Mouse (Mus musculus) forebrain, embryonic 15.5 days (tissue): ENCODE measurements at regions not wholly inside any gene's neighbourhood (a gene's known extent, or its start where the extent isn't known, plus 50 kb on each side); places are given as distances from the start of the nearest gene placed in this dataset.
"Not testable (repeated sequence)": the region's sequence is repeated elsewhere in the genome, so short reads cannot be mapped to it uniquely, and the experiment has no call there.

Source experiments
- ATAC-seq: fragments of 200-750 bp; cut with Nextera tagmentation; replicated peaks from 2 replicates; pipeline ENCODE4 v1.8.0; 2017; ENCODE audit warnings: mild to moderate bottlenecking, moderate TSS enrichment, moderate library complexity
- H3K27ac ChIP-seq: fragments of 300-500 bp; sonication (generic); replicated peaks from 2 replicates; pipeline ENCODE4 v1.5.1; 2015; ENCODE audit warnings: mild to moderate bottlenecking, inconsistent platforms
- H3K27me3 ChIP-seq: fragments of 300-500 bp; sonication (generic); 2 replicates; pipeline ENCODE4 v1.6.1; 2015; ENCODE audit warnings: inconsistent platforms
- H3K36me3 ChIP-seq: fragments of 300-500 bp; sonication (generic); 2 replicates; pipeline ENCODE4 v1.6.1; 2015; ENCODE audit warnings: mild to moderate bottlenecking, inconsistent platforms
- H3K4me1 ChIP-seq: fragments of 300-500 bp; sonication (generic); 2 replicates; pipeline ENCODE4 v1.6.1; 2015; ENCODE audit warnings: inconsistent platforms
- H3K4me2 ChIP-seq: fragments of 300-500 bp; sonication (generic); replicated peaks from 2 replicates; pipeline ENCODE4 v1.6.1; 2015; ENCODE audit warnings: mild to moderate bottlenecking, inconsistent platforms
- H3K4me3 ChIP-seq: fragments of 300-500 bp; sonication (generic); 2 replicates; pipeline ENCODE4 v1.5.1; 2015; ENCODE audit warnings: mild to moderate bottlenecking, inconsistent platforms
- H3K9ac ChIP-seq: fragments of 300-500 bp; sonication (generic); replicated peaks from 2 replicates; pipeline ENCODE4 v1.6.1; 2015; ENCODE audit warnings: mild to moderate bottlenecking, inconsistent platforms
- H3K9me3 ChIP-seq: fragments of 300-500 bp; sonication (generic); 2 replicates; pipeline ENCODE4 v1.6.1; 2016; ENCODE audit warnings: inconsistent platforms
- whole genome bisulfite sequencing: fragments of 180-500 bp; shearing (Covaris S2); methylation state at CpG from one replicate; pipeline ENCODE4 v1.1.7; 2015; ENCODE audit warnings: mixed read lengths; 5-methylcytosine and 5-hydroxymethylcytosine counted together

- not testable (repeated sequence) for H3K9ac ChIP-seq, ATAC-seq
These were observed 50.7 kb upstream of the Cyp3a41b start for GRCm38 (mm10) chr5:145635204-145635603.

More at GRCm38 (mm10) chr5:145635204-145635603, 50.7 kb upstream of the Cyp3a41b start:
- WGBS: 85% methylated on average over 2 of the region's 2 CpGs
- peaks cover 61% of the 10 kb centered on the region for H3K9me3 ChIP-seq
- not testable (repeated sequence) for H3K4me2 ChIP-seq, H3K4me3 ChIP-seq, H3K36me3 ChIP-seq, H3K4me1 ChIP-seq, H3K27me3 ChIP-seq, H3K27ac ChIP-seq
